Mouse (Mus musculus): ENCODE results near the gene Reps2.

DNA sequence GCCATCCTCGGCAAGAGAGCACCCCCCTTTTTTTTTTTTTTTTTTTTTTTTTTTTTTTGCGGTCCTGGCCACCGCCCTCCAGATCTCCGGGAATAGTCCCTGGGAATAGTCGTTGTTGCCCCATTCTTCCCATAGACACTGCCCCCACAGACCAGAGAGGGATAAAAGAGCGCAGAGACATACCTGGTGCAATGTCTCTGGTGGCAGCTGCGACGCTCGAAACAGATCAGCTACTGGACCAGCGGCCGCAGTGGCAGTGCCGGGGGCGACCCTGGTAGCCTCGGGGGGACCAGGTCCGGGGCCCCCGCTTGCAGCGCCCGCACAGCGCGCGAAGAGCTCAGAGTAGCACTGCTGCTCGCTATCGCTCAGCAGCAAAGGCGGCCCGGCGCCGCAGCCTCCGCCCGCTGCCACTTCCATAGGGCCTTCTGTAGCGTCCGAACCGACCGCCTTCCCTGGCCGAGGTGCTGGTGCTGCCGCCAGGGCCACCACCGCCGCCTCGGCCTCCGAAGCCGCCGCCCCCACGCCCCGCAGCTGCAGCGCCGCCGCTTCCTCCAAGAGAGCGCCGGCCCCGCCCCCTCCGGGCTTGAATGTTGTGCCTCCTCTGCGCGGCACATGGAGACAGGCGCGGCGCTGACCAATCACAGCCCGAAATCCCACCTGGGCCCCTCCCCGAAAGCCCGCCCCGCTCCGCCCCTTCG lies at the start of gene Reps2:
- TF ChIP-seq GATA1 (IDR thresholded peaks at IDR 0.05; ENCODE audit: borderline replicate concordance, low read length) (no peak), FLI1 (IDR thresholded peaks at IDR 0.05; ENCODE audit: low read length) (no peak)

All from megakaryocyte, embryonic 14.5 days (primary cell).